Mouse (Mus musculus): ENCODE measurements around the gene Polg. TPM values are rescaled to one million over a fixed set of nuclear protein-coding genes. Genes with fewer than 3 reads are reported as not detected.

Polg gene
- polyA plus RNA-seq, 2 experiments, result 14.0 to 15.4 TPM

DNA sequence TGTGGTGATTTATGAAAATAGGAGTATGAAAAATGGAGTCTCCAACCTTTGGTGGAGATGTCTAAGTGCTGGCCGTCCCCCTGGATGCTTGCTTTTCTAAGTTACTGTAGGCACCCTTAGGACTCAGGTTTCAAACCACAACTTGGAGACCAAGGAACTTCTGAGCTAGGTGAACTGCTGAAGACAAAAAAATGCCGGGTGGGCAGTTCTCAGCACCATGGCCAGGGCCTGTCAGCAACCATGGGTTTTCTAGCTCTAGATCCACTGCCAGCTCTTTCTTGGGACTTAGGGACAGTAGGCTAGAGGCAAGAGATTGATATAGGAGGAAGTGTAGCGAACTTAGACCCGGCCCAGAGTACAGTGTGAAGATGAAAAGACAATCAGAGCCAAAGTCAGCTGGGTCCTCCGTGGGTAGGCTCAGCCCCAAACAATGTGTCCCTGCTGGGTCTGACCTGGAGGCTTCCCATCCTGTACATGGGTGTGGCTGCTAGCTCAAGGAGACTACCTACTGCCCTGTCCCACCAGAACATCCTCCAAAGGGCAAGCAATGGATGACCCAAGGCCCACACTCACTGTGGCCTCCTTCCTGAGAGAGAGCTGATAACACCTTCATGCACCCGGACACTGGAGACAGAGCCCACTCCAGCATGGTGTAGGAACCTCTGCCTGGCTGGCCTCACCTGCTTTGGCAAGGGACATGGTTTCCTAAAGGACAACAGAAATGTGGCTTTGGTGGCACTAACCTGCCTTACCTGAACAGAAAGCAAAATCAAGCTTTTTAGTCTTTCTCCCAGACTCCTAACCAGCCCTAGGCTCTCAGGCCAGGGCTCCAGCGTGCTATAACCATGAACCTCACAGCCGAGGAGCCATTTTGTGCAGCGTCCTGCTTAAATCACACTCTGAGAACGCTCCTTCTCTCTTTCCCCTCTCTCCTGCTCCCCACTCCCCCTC, 36.3 kb upstream of the Polg start:
- ATAC-seq (ENCODE audit: insufficient read depth), result no peak
- H3K27ac ChIP-seq, result no peak overlapping the region
- H3K4me3 ChIP-seq (ENCODE audit: insufficient read depth in 1 of 2, low read depth in 2 of 2, low read length in 2 of 2), result no peak overlapping the region
- DNase-seq (ENCODE audit: low read depth in 3 of 3, low spot score in 3 of 3), result no peak
- H3K9ac ChIP-seq (replicated peaks), result no peak overlapping the region
- H3K4me1 ChIP-seq (replicated peaks; ENCODE audit: control insufficient read depth in 2 of 2, insufficient read depth in 2 of 2, low read length in 1 of 2), result no peaks in the 10 kb centered on the region
- H3K4me2 ChIP-seq (ENCODE audit: low read depth), result no peak overlapping the region
- TF ChIP-seq CTCF (IDR thresholded peaks at IDR 0.05; ENCODE audit: low read depth), result no peak
- TF ChIP-seq EP300 (IDR thresholded peaks at IDR 0.05; ENCODE audit: low read depth), result no peak
- no peaks in the 10 kb centered on the region for H3K36me3 ChIP-seq (replicated peaks; ENCODE audit: control insufficient read depth, insufficient read depth, low read depth)
- H3K27me3 ChIP-seq (ENCODE audit: control insufficient read depth, insufficient read depth, low read length), result peaks cover 100% of the 10 kb centered on the region
- H3K9me3 ChIP-seq (ENCODE audit: control insufficient read depth, low read length), result no peaks in the 10 kb centered on the region
- 5% methylated on average over 10 of the region's 10 CpGs for WGBS (ENCODE audit: insufficient replicate concordance)

DNA sequence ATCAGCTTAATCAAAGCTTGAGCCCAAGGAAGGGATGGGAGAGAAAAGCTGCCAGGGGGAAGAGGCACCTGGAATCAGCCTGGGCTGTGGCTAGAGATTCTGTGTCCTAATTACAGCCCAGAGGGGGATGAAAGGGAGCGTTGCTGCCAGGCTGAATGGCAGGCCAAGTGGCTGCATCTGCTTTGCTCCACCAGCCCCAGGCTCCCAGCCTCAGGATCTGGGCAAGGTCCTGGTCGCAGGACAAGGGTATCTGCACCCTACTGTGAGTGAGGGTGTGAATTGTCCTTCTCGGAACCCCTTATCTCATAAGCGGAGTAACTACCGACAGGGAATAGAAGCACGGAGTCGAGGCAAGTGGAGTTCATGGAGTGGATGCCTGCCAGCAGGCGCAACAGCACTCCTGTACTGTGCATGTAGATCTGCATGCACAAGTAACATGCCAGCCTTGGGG, 35.4 kb upstream of the Polg start:
- H3K36me3 ChIP-seq (replicated peaks; ENCODE audit: control insufficient read depth, insufficient read depth, low read depth), result no peaks in the 10 kb centered on the region
- ATAC-seq (ENCODE audit: insufficient read depth), result no peak
- no peaks in the 10 kb centered on the region for H3K4me1 ChIP-seq (replicated peaks; ENCODE audit: control insufficient read depth in 2 of 2, insufficient read depth in 2 of 2, low read length in 1 of 2)
- no peaks in the 10 kb centered on the region for H3K9me3 ChIP-seq (ENCODE audit: control insufficient read depth, low read length)
- no peak overlapping the region for H3K4me2 ChIP-seq (ENCODE audit: low read depth)
- no peak overlapping the region for H3K4me3 ChIP-seq (ENCODE audit: insufficient read depth in 1 of 2, low read depth in 2 of 2, low read length in 2 of 2)
- TF ChIP-seq EP300 (IDR thresholded peaks at IDR 0.05; ENCODE audit: low read depth), result no peak
- TF ChIP-seq CTCF (IDR thresholded peaks at IDR 0.05; ENCODE audit: low read depth), result no peak
- 5% methylated on average over 8 of the region's 8 CpGs for WGBS (ENCODE audit: insufficient replicate concordance)
- peaks cover 100% of the 10 kb centered on the region for H3K27me3 ChIP-seq (ENCODE audit: control insufficient read depth, insufficient read depth, low read length)
- no peak overlapping the region for H3K9ac ChIP-seq (replicated peaks)
- no peak overlapping the region for H3K27ac ChIP-seq
- DNase-seq (ENCODE audit: low read depth in 3 of 3, low spot score in 3 of 3), result no peak

GRCm38 (mm10) chr7:79500681-79501306, 34.6 kb upstream of the Polg start:
- H3K27ac ChIP-seq, result no peak overlapping the region
- H3K4me1 ChIP-seq (replicated peaks; ENCODE audit: control insufficient read depth in 2 of 2, insufficient read depth in 2 of 2, low read length in 1 of 2), result no peaks in the 10 kb centered on the region
- ATAC-seq (ENCODE audit: insufficient read depth) (no peak), DNase-seq (ENCODE audit: low read depth in 3 of 3, low spot score in 3 of 3) (no peak)
- H3K4me3 ChIP-seq (ENCODE audit: insufficient read depth in 1 of 2, low read depth in 2 of 2, low read length in 2 of 2), result no peak overlapping the region
- H3K27me3 ChIP-seq (ENCODE audit: control insufficient read depth, insufficient read depth, low read length), result peaks cover 99% of the 10 kb centered on the region
- 11% methylated on average over 3 of the region's 3 CpGs for WGBS (ENCODE audit: insufficient replicate concordance)
- H3K4me2 ChIP-seq (ENCODE audit: low read depth), result no peak overlapping the region
- no peak overlapping the region for H3K9ac ChIP-seq (replicated peaks)
- no peaks in the 10 kb centered on the region for H3K36me3 ChIP-seq (replicated peaks; ENCODE audit: control insufficient read depth, insufficient read depth, low read depth)
- TF ChIP-seq CTCF (IDR thresholded peaks at IDR 0.05; ENCODE audit: low read depth) (no peak), EP300 (IDR thresholded peaks at IDR 0.05; ENCODE audit: low read depth) (no peak)
- no peaks in the 10 kb centered on the region for H3K9me3 ChIP-seq (ENCODE audit: control insufficient read depth, low read length)

GRCm38 (mm10) chr7:79499596-79500570, 33.7 kb upstream of the Polg start:
- Histone ChIP-seq H3K9ac (replicated peaks) (no peak overlapping the region), H3K4me1 (replicated peaks; ENCODE audit: control insufficient read depth in 2 of 2, insufficient read depth in 2 of 2, low read length in 1 of 2) (no peaks in the 10 kb centered on the region), H3K27ac (no peak overlapping the region), H3K27me3 (ENCODE audit: control insufficient read depth, insufficient read depth, low read length) (peaks cover 93% of the 10 kb centered on the region), H3K4me2 (ENCODE audit: low read depth) (no peak overlapping the region), H3K9me3 (ENCODE audit: control insufficient read depth, low read length) (no peaks in the 10 kb centered on the region), H3K4me3 (ENCODE audit: insufficient read depth in 1 of 2, low read depth in 2 of 2, low read length in 2 of 2) (no peak overlapping the region), H3K36me3 (replicated peaks; ENCODE audit: control insufficient read depth, insufficient read depth, low read depth) (no peaks in the 10 kb centered on the region)
- no peak for ATAC-seq (ENCODE audit: insufficient read depth)
- TF ChIP-seq CTCF (IDR thresholded peaks at IDR 0.05; ENCODE audit: low read depth), result no peak
- no peak for TF ChIP-seq EP300 (IDR thresholded peaks at IDR 0.05; ENCODE audit: low read depth)
- no peak for DNase-seq (ENCODE audit: low read depth in 3 of 3, low spot score in 3 of 3)
- WGBS (ENCODE audit: insufficient replicate concordance), result 2% methylated on average over 71 of the region's 72 CpGs

Measured in liver, embryonic 14.5 days (tissue).